Mouse (Mus musculus): Measurements from ENCODE around the gene Polr2l. TPM values are rescaled to one million over a fixed set of nuclear protein-coding genes. Genes with fewer than 3 reads are reported as not detected.

The Polr2l gene
- polyA plus RNA-seq, 1 experiment: 12.1 TPM

DNA sequence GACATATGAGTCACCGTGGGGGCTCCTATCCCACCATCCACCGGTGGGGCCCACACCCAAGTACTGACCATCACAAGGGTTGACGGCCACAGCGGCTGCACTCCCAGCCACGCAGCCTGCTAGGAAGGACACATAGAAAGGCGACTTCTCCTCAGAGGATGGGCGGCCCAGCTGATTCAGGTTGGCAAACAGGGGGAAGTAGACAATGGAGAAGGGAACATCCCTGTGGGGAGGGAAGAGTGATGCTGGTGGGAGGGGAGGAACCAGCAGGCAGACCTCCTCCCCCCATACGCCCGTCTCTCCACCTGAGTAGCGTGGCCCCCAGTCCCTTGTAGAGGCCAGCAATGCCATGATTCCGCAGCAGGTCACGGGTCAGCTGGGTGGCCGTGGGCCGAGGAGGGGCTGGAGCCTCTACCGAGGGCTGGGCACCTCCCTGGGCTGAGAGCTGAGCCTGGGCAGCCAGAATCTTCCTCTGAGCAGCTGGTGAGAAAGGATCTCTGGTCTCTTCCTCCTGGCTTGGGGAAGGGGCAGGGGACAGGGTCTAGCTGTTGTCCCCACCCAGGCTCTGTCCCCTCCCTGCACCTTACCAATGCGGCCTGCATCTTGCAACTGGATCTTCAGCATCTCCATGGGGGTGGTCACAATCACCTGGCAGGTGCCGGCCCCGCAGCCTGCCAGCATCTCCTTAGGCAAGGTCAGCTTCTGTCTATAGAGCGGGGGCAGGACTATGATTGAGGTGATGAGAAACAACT lies 43.3 kb downstream of the Polr2l start:
- H3K27me3 ChIP-seq (ENCODE audit: control insufficient read depth, insufficient read depth, low read length, poor library complexity, severe bottlenecking): no peaks in the 10 kb centered on the region
- no peak overlapping the region for H3K27ac ChIP-seq (ENCODE audit: insufficient read depth, low read length)
- no peaks in the 10 kb centered on the region for H3K36me3 ChIP-seq (ENCODE audit: control insufficient read depth, insufficient read depth, low read length, poor library complexity, severe bottlenecking)
- H3K4me1 ChIP-seq (ENCODE audit: control insufficient read depth, insufficient read depth, low read length): peaks cover 2% of the 10 kb centered on the region
- H3K4me3 ChIP-seq (ENCODE audit: low read depth, low read length): no peak overlapping the region
- H3K9ac ChIP-seq (ENCODE audit: low read depth, poor library complexity, severe bottlenecking): no peak overlapping the region
- no peak for TF ChIP-seq CTCF (IDR thresholded peaks at IDR 0.05; ENCODE audit: low read depth, low read length)
- TF ChIP-seq POLR2A (IDR thresholded peaks at IDR 0.05; ENCODE audit: insufficient read depth, low read length): no peak
- TF ChIP-seq EP300 (IDR thresholded peaks at IDR 0.05; ENCODE audit: insufficient read depth, low read depth, low read length): no peak
- H3K9me3 ChIP-seq (replicated peaks; ENCODE audit: control insufficient read depth, insufficient read depth, low read length, poor library complexity, severe bottlenecking): no peaks in the 10 kb centered on the region

DNA sequence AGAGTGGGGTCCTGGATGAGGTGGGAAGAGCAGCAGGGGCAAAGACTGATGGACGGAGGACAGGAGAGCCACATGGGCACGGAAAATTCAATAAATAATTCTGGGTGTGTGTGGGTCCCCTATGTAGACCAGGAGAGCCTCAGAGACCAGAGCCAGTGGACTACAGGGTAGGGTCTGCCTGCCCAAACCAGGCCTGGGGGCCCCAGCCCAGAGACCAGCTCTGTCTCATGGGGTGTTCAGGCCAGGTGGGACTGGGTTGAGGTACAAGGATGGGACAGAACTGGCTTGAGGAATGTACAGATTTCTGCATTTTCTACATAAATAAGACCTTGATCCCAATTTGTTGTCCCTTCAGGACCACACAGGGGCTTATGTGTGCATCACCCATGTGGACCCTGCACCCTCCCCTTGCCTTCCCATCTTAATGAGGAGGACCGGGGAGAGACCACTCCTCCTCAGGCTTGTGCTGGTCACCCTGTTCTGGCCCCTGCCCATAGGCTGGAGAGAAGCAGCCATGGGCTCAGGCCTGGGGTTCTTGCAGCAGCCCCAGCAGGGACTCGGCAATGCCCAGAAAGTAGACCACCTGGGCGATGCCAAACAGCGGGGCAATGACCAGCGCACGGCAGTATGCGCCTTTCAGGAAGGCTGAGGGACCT lies 44.2 kb downstream of the Polr2l start:
- TF ChIP-seq EP300 (IDR thresholded peaks at IDR 0.05; ENCODE audit: insufficient read depth, low read depth, low read length) (no peak), CTCF (IDR thresholded peaks at IDR 0.05; ENCODE audit: low read depth, low read length) (no peak), POLR2A (IDR thresholded peaks at IDR 0.05; ENCODE audit: insufficient read depth, low read length) (no peak)
- H3K36me3 ChIP-seq (ENCODE audit: control insufficient read depth, insufficient read depth, low read length, poor library complexity, severe bottlenecking): no peaks in the 10 kb centered on the region
- no peak overlapping the region for H3K4me3 ChIP-seq (ENCODE audit: low read depth, low read length)
- no peaks in the 10 kb centered on the region for H3K27me3 ChIP-seq (ENCODE audit: control insufficient read depth, insufficient read depth, low read length, poor library complexity, severe bottlenecking)
- no peak overlapping the region for H3K27ac ChIP-seq (ENCODE audit: insufficient read depth, low read length)
- H3K4me1 ChIP-seq (ENCODE audit: control insufficient read depth, insufficient read depth, low read length): peaks cover 1% of the 10 kb centered on the region
- no peaks in the 10 kb centered on the region for H3K9me3 ChIP-seq (replicated peaks; ENCODE audit: control insufficient read depth, insufficient read depth, low read length, poor library complexity, severe bottlenecking)
- no peak overlapping the region for H3K9ac ChIP-seq (ENCODE audit: low read depth, poor library complexity, severe bottlenecking)

DNA sequence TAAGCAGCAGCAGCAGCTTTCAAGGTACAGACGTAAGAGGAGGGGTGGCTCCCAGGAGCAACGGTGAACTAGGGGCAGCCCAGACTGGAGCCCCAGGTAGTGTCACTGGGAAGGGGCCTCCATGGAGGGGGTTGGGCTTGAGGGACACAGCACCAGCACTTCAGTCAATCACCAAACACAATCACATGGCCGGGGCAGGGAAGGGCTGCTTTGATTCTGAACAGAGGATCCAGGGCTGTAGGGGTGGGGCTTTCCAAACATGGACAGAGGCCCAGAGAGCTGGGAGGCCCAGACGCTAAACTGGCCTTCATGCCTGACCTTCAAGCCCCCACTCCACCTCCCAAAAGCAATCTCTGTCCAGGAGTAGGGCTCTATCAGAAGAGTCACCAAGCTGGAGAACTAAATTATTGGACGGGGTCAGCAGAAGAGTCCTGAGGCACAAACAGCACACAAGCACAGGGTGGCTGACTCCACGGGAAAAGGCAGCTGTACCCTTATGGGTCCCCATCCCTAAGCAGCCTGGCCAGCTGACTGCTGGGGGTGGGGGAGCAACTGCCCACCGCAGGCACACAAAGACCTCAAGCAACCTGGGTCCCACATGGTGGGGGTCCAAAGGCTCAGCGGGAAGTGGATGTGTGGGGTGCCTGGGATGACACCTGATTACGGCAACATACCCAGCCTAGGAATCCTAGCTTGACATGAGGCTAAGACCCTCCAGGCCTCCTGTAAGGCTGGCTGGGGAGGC lies 44.9 kb downstream of the Polr2l start:
- Histone ChIP-seq H3K9ac (ENCODE audit: low read depth, poor library complexity, severe bottlenecking) (no peak overlapping the region), H3K36me3 (ENCODE audit: control insufficient read depth, insufficient read depth, low read length, poor library complexity, severe bottlenecking) (no peaks in the 10 kb centered on the region), H3K27me3 (ENCODE audit: control insufficient read depth, insufficient read depth, low read length, poor library complexity, severe bottlenecking) (no peaks in the 10 kb centered on the region), H3K4me3 (ENCODE audit: low read depth, low read length) (no peak overlapping the region), H3K27ac (ENCODE audit: insufficient read depth, low read length) (peak overlapping the region; percentile 10), H3K4me1 (ENCODE audit: control insufficient read depth, insufficient read depth, low read length) (no peaks in the 10 kb centered on the region), H3K9me3 (replicated peaks; ENCODE audit: control insufficient read depth, insufficient read depth, low read length, poor library complexity, severe bottlenecking) (no peaks in the 10 kb centered on the region)
- TF ChIP-seq EP300 (IDR thresholded peaks at IDR 0.05; ENCODE audit: insufficient read depth, low read depth, low read length) (no peak), POLR2A (IDR thresholded peaks at IDR 0.05; ENCODE audit: insufficient read depth, low read length) (no peak), CTCF (IDR thresholded peaks at IDR 0.05; ENCODE audit: low read depth, low read length) (no peak)

DNA sequence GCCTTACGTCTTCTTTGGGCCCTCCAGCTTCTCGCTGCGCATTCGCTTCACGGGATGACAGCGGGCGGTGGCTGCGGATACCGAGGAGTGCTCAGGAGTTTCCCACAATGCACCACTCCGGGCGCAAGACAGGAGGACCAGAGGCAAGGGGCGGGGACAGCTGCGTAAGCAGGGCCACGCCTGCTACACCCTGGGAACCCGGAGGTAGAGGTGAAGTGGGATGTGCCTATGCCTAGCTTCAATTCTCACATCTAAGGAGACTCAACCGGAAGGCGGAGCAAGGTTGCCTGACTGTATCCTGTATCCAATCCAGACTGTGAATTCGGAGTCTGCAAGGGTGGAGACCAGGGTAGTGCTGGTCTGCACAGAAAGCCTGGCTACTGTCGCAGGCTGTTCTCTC lies 45.6 kb downstream of the Polr2l start, which contains the start of gene Cend1:
Cend1 (minus strand) TSS at position 182 of the 400 bp plus-strand sequence.
- Histone ChIP-seq H3K27me3 (ENCODE audit: control insufficient read depth, insufficient read depth, low read length, poor library complexity, severe bottlenecking) (no peaks in the 10 kb centered on the region), H3K4me1 (ENCODE audit: control insufficient read depth, insufficient read depth, low read length) (no peaks in the 10 kb centered on the region), H3K36me3 (ENCODE audit: control insufficient read depth, insufficient read depth, low read length, poor library complexity, severe bottlenecking) (no peaks in the 10 kb centered on the region), H3K27ac (ENCODE audit: insufficient read depth, low read length) (peak within 1 kb of the TSS; percentile 10), H3K4me3 (ENCODE audit: low read depth, low read length) (peak within 1 kb of the TSS; percentile 29; the same call in 1 of the 2 replicates), H3K9ac (ENCODE audit: low read depth, poor library complexity, severe bottlenecking) (no peak within 1 kb of the TSS), H3K9me3 (replicated peaks; ENCODE audit: control insufficient read depth, insufficient read depth, low read length, poor library complexity, severe bottlenecking) (no peaks in the 10 kb centered on the region)
- 0 out of 2 replicates have a peak, but pooled peaks have one; percentile 12 for TF ChIP-seq EP300 (IDR thresholded peaks at IDR 0.05; ENCODE audit: insufficient read depth, low read depth, low read length)
- TF ChIP-seq POLR2A (IDR thresholded peaks at IDR 0.05; ENCODE audit: insufficient read depth, low read length): no peak
- TF ChIP-seq CTCF (IDR thresholded peaks at IDR 0.05; ENCODE audit: low read depth, low read length): no peak

DNA sequence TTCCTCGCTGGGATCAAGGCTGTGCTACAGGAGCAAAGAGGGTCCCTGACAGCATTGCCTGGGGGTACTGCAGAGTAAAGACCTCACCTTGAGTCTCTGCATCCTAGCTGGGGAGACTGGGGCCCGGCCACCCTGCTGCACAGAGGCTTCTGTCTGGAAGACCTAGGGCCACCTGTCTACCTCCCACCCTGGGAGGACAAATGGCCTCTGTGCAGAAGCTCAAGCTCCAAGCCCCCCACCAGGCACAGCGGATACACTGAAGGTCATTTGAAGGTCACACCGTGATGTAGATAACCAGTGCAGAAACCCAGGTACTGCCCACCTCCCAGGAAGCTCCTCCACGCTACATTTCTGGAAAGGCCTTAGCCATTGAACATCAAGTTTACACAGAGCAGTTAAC lies 46.2 kb downstream of the Polr2l start:
- no peaks in the 10 kb centered on the region for H3K4me1 ChIP-seq (ENCODE audit: control insufficient read depth, insufficient read depth, low read length)
- H3K9me3 ChIP-seq (replicated peaks; ENCODE audit: control insufficient read depth, insufficient read depth, low read length, poor library complexity, severe bottlenecking): no peaks in the 10 kb centered on the region
- TF ChIP-seq POLR2A (IDR thresholded peaks at IDR 0.05; ENCODE audit: insufficient read depth, low read length): no peak
- no peak for TF ChIP-seq EP300 (IDR thresholded peaks at IDR 0.05; ENCODE audit: insufficient read depth, low read depth, low read length)
- TF ChIP-seq CTCF (IDR thresholded peaks at IDR 0.05; ENCODE audit: low read depth, low read length): no peak
- H3K4me3 ChIP-seq (ENCODE audit: low read depth, low read length): peak overlapping the region; percentile 29; the same call in 1 of the 2 replicates
- no peak overlapping the region for H3K27ac ChIP-seq (ENCODE audit: insufficient read depth, low read length)
- H3K36me3 ChIP-seq (ENCODE audit: control insufficient read depth, insufficient read depth, low read length, poor library complexity, severe bottlenecking): no peaks in the 10 kb centered on the region
- no peak overlapping the region for H3K9ac ChIP-seq (ENCODE audit: low read depth, poor library complexity, severe bottlenecking)
- H3K27me3 ChIP-seq (ENCODE audit: control insufficient read depth, insufficient read depth, low read length, poor library complexity, severe bottlenecking): no peaks in the 10 kb centered on the region

All from ES-Bruce4 (cell line).